Mouse (Mus musculus) stomach, postnatal 0 days (tissue): ENCODE results near the gene Madd. TPM values are rescaled to one million over a fixed set of nuclear protein-coding genes. Genes with fewer than 3 reads are reported as not detected.

ENCODE experiments used
- ATAC-seq: fragments of 200-750 bp; cut with Nextera tagmentation; 2 replicates; pipeline ENCODE4 v1.8.0; 2017; ENCODE audit not compliant: low FRiP score, low TSS enrichment
- DNase-seq: peaks from one replicate; pipeline ENCODE4 v3.0.0-alpha.2; 2016; ENCODE audit warnings: low spot score
- H3K27ac ChIP-seq: fragments of 300-500 bp; sonication (generic); replicated peaks from 2 replicates; pipeline ENCODE4 v1.5.1; 2014; ENCODE audit warnings: mild to moderate bottlenecking, control low read depth
- H3K27me3 ChIP-seq: fragments of 300-500 bp; sonication (generic); 2 replicates; pipeline ENCODE4 v1.6.1; 2014; ENCODE audit warnings: low read length; ENCODE audit not compliant: control insufficient read depth, insufficient read depth
- H3K36me3 ChIP-seq: fragments of 300-500 bp; sonication (generic); 2 replicates; pipeline ENCODE4 v1.6.1; 2014; ENCODE audit warnings: low read length, mixed read lengths; ENCODE audit not compliant: control insufficient read depth, insufficient read depth
- H3K4me1 ChIP-seq: fragments of 300-500 bp; sonication (generic); replicated peaks from 2 replicates; pipeline ENCODE4 v1.6.1; 2014; ENCODE audit warnings: antibody characterized with exemption; ENCODE audit not compliant: control insufficient read depth, insufficient read depth
- H3K4me2 ChIP-seq: fragments of 300-500 bp; sonication (generic); replicated peaks from 2 replicates; pipeline ENCODE4 v1.6.1; 2014; ENCODE audit warnings: low read depth, mild to moderate bottlenecking, control low read depth, moderate library complexity
- H3K4me3 ChIP-seq: fragments of 300-500 bp; sonication (generic); 2 replicates; pipeline ENCODE4 v1.5.1; 2014; ENCODE audit warnings: low read depth, low read length, control low read depth
- H3K9ac ChIP-seq: fragments of 300-500 bp; sonication (generic); 2 replicates; pipeline ENCODE4 v1.6.1; 2014; ENCODE audit warnings: mild to moderate bottlenecking, low read length, control low read depth, mixed read lengths
- H3K9me3 ChIP-seq: fragments of 300-500 bp; sonication (generic); 2 replicates; pipeline ENCODE4 v1.6.1; 2016; ENCODE audit warnings: low read length; ENCODE audit not compliant: control insufficient read depth
- CTCF ChIP-seq: IDR thresholded peaks from 2 replicates; pipeline ENCODE4 v1.5.1; 2016; ENCODE audit warnings: antibody characterized with exemption, low read depth, mild to moderate bottlenecking, moderate library complexity
- EP300 ChIP-seq: optimal IDR thresholded peaks from 2 replicates; pipeline ENCODE3; 2016; ENCODE audit warnings: antibody characterized with exemption
- WGBS: fragments of 180-500 bp; shearing (Covaris S2); extraction: QIAGEN DNeasy Blood & Tissue Kit; methylation state at CpG from one replicate; pipeline ENCODE4 v1.1.7; 2014; 5-methylcytosine and 5-hydroxymethylcytosine counted together
- polyA plus RNA-seq: library from polyadenylated mRNA; unstranded; fragments of >200 nt; fragmentation: Nextera tagmentation; extraction: Ambion mirVana; gene quantifications from 2 replicates; pipeline ENCODE4 v1.2.1, GENCODE M21; 2015

The Madd gene
- polyA plus RNA-seq, 1 experiment from 2014 or later: 8.7 TPM

DNA sequence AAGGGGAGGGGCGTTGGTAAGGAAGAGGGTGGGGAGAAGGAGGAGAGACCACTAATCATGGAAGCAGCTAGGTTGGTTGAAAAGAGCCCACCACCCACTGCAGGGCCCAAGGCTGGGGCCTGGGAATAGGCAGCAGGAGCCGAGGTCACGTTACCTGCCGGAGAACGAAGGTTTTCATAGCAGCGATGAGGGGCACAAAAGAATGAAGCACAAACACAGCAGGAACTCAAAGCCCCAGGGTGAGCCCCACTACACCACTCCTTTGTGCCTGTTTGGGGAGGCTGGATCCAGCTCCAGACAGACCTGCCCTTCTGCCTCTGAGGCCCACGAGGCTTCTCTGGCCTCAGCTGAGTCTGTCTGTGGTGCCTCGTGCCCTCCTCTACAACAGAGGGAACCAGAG is 43.9 kb downstream of the Madd start:
- no peak overlapping the region for H3K27ac ChIP-seq
- 73% methylated on average over 8 of the region's 8 CpGs for WGBS
- no peak overlapping the region for H3K4me3 ChIP-seq
- H3K4me1 ChIP-seq: no peaks in the 10 kb centered on the region
- peaks cover 7% of the 10 kb centered on the region; the same call in 1 of the 2 replicates for H3K36me3 ChIP-seq
- H3K9me3 ChIP-seq: no peaks in the 10 kb centered on the region
- H3K4me2 ChIP-seq: no peak overlapping the region
- H3K9ac ChIP-seq: no peak overlapping the region
- ATAC-seq (no peak), DNase-seq (no peak)
- H3K27me3 ChIP-seq: no peaks in the 10 kb centered on the region
- TF ChIP-seq EP300 (no peak), CTCF (no peak)

DNA sequence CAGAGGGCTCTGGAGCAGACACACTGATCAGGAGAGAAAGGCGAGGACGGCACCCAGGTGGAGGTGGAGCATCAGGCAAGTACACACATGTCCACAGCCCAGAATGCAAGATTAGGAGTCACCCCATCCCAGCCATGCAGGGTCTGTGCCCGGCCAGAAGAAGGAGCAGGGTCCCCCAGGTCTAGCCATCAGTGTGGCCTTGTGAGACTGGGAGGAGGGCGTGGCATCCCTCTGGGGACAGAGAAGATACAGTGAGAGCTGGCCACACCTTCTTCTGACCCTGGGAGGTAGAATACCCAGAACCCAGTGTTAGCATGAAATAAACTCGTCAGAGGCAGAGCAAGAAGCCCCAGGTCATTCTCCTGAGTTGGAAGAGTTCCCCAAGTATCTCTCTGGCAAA is 44.3 kb downstream of the Madd start:
- WGBS: 53% methylated on average over 5 of the region's 5 CpGs
- no peak for TF ChIP-seq EP300
- TF ChIP-seq CTCF: no peak
- peaks cover 7% of the 10 kb centered on the region; the same call in 1 of the 2 replicates for H3K36me3 ChIP-seq

GRCm38 (mm10) chr2:91137481-91137880 is 46.2 kb downstream of the Madd start:
- H3K4me1 ChIP-seq: no peaks in the 10 kb centered on the region
- peaks cover 5% of the 10 kb centered on the region; the same call in 1 of the 2 replicates for H3K36me3 ChIP-seq
- no peaks in the 10 kb centered on the region for H3K27me3 ChIP-seq
- no peak overlapping the region for H3K9ac ChIP-seq
- ATAC-seq (no peak), DNase-seq (no peak)
- TF ChIP-seq CTCF (no peak), EP300 (no peak)
- no peak overlapping the region for H3K4me2 ChIP-seq
- H3K4me3 ChIP-seq: no peak overlapping the region
- no peak overlapping the region for H3K27ac ChIP-seq
- 53% methylated on average over 6 of the region's 6 CpGs for WGBS
- H3K9me3 ChIP-seq: no peaks in the 10 kb centered on the region

More for the DNA sequence above, 44.3 kb downstream of the Madd start:
- H3K9me3 ChIP-seq: no peaks in the 10 kb centered on the region
- DNase-seq: no peak
- H3K27ac ChIP-seq: no peak overlapping the region
- no peak overlapping the region for H3K4me2 ChIP-seq
- H3K9ac ChIP-seq: no peak overlapping the region
- H3K27me3 ChIP-seq: no peaks in the 10 kb centered on the region
- ATAC-seq: no peak
- no peak overlapping the region for H3K4me3 ChIP-seq
- no peaks in the 10 kb centered on the region for H3K4me1 ChIP-seq

GRCm38 (mm10) chr2:91136513-91137412 is 46.9 kb downstream of the Madd start:
- H3K27ac ChIP-seq: no peak overlapping the region
- no peaks in the 10 kb centered on the region for H3K9me3 ChIP-seq
- DNase-seq (no peak), ATAC-seq (no peak)
- H3K4me3 ChIP-seq: no peak overlapping the region
- H3K4me1 ChIP-seq: no peaks in the 10 kb centered on the region
- H3K36me3 ChIP-seq: peaks cover 3% of the 10 kb centered on the region; the same call in 1 of the 2 replicates
- H3K4me2 ChIP-seq: no peak overlapping the region
- no peaks in the 10 kb centered on the region for H3K27me3 ChIP-seq
- no peak for TF ChIP-seq EP300
- H3K9ac ChIP-seq: no peak overlapping the region
- WGBS: 69% methylated on average over 11 of the region's 11 CpGs

GRCm38 (mm10) chr2:91132035-91132434 is 51.6 kb downstream of the Madd start:
- no peaks in the 10 kb centered on the region for H3K27me3 ChIP-seq
- DNase-seq (no peak), ATAC-seq (no peak)
- H3K4me1 ChIP-seq: no peaks in the 10 kb centered on the region
- H3K36me3 ChIP-seq: no peaks in the 10 kb centered on the region
- no peak overlapping the region for H3K4me2 ChIP-seq
- H3K9ac ChIP-seq: no peak overlapping the region
- no peaks in the 10 kb centered on the region for H3K9me3 ChIP-seq
- 55% methylated on average over 3 of the region's 3 CpGs for WGBS
- TF ChIP-seq EP300: no peak
- 0 out of 2 replicates have a peak, but pooled peaks have one; percentile 7 for TF ChIP-seq CTCF
- H3K4me3 ChIP-seq: no peak overlapping the region
- no peak overlapping the region for H3K27ac ChIP-seq

DNA sequence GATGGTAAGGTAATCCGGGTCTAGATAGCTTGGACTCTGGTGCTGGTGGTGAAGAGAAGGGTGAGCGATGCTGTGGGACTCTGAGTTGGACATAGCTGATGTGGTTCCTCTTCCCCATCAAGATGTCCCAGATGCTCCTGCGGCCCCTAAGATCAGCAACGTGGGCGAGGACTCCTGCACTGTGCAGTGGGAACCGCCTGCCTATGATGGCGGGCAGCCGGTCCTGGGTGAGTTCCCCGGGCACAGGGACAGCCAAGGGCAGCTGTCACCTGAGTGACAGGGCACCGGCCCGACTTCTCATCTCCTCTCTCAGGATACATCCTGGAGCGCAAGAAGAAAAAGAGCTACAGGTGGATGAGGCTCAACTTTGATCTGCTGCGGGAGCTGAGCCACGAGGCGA is 52.4 kb downstream of the Madd start:
- Histone ChIP-seq H3K27me3 (no peaks in the 10 kb centered on the region), H3K4me2 (no peak overlapping the region), H3K9ac (no peak overlapping the region), H3K4me1 (no peaks in the 10 kb centered on the region), H3K4me3 (no peak overlapping the region), H3K36me3 (no peaks in the 10 kb centered on the region), H3K9me3 (no peaks in the 10 kb centered on the region), H3K27ac (no peak overlapping the region)
- no peak for DNase-seq
- ATAC-seq: no peak
- TF ChIP-seq CTCF (no peak), EP300 (no peak)
- WGBS: 86% methylated on average over 15 of the region's 15 CpGs
